Mouse (Mus musculus) E14TG2a.4 (cell line): ENCODE measurements around the gene Psat1.

Source experiments
- H3K27me3 ChIP-seq: 2 replicates; pipeline ENCODE4 v1.6.1; 2014; ENCODE audit warnings: low read length, control low read depth; ENCODE audit not compliant: insufficient read depth
- H3K36me3 ChIP-seq: 2 replicates; pipeline ENCODE4 v1.6.1; 2014; ENCODE audit warnings: low read length, control low read depth; ENCODE audit not compliant: insufficient read depth
- H3K4me1 ChIP-seq: replicated peaks from 2 replicates; pipeline ENCODE4 v1.6.1; 2014; ENCODE audit warnings: low read depth, low read length, control low read depth
- H3K4me3 ChIP-seq: replicated peaks from 2 replicates; pipeline ENCODE4 v1.5.1; 2014; ENCODE audit warnings: mild to moderate bottlenecking, low read length
- H3K9me3 ChIP-seq: 2 replicates; pipeline ENCODE4 v1.6.1; 2014; ENCODE audit warnings: low read length, control low read depth
- CTCF ChIP-seq: conservative IDR thresholded peaks from 2 replicates; pipeline ENCODE4 v1.5.1; 2014; ENCODE audit warnings: low read length
- NANOG ChIP-seq: IDR thresholded peaks from 2 replicates; pipeline ENCODE4 v1.6.1; 2014; ENCODE audit warnings: borderline replicate concordance, low read length, mixed read lengths
- POU5F1 ChIP-seq: IDR thresholded peaks from 2 replicates; pipeline ENCODE4 v1.6.1; 2014; ENCODE audit warnings: low read length, borderline replicate concordance

Psat1 gene

DNA sequence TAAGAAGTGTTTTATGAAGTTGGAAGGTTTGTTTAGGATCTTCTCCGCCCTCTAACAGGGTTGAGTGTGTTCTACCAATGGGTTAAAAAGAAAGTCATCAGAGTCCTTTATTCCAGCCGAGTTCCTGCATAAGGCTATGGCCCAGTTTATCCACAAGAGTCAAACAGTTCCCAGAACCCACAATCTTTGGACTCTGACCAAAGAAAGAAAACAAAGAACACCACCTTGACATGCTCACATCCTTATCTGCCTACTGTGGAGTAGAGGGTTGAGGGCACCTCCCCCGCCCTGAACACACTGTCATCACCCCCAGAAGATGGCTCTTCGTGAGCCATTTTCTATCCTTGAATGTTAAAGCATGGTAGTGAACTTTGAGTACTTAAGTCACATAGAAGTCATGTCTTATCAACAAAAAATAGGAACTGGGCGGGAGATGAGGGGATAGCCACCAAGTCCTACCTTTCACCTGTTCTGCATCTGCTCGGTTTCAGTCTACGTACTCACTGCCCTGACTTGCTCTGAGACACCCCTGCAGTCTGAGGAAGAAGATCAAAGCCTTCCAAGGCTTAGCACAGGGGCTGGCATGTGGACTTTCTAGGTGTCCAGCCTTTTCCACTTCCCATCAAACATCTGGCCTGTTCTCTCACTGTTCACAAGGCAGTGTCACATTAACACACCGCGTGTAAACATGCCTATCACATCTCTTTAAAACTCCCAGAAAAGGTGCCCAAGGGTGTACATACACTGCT, 33.7 kb downstream of the Psat1 start:
- no peak overlapping the region for H3K4me3 ChIP-seq
- peaks cover 9% of the 10 kb centered on the region; the same call in 1 of the 2 replicates for H3K4me1 ChIP-seq
- H3K27me3 ChIP-seq, result no peaks in the 10 kb centered on the region
- peaks cover 98% of the 10 kb centered on the region for H3K36me3 ChIP-seq
- TF ChIP-seq CTCF (no peak), POU5F1 (no peak), NANOG (no peak)
- H3K9me3 ChIP-seq, result no peaks in the 10 kb centered on the region

DNA sequence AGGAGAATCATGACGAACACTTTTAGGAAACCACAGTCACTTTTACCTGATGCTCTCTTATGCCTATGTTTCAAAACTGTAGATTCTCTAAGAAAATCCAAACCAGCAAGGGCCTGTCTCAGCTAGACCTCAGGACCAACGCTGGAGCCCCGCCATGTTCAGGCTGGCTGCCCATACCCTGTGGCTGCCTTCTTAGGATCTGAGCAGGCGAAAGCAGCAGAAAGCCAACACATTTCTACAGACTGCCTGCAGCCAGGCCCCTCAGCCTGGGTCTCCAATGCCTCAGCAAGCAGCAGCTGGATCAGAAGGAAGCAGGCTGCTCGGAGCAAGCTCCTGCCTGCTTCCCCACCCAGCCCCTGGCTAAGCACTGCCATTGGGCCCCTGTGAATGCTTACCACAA, 35.7 kb downstream of the Psat1 start:
- Histone ChIP-seq H3K4me3 (no peak overlapping the region), H3K36me3 (peaks cover 98% of the 10 kb centered on the region)

DNA sequence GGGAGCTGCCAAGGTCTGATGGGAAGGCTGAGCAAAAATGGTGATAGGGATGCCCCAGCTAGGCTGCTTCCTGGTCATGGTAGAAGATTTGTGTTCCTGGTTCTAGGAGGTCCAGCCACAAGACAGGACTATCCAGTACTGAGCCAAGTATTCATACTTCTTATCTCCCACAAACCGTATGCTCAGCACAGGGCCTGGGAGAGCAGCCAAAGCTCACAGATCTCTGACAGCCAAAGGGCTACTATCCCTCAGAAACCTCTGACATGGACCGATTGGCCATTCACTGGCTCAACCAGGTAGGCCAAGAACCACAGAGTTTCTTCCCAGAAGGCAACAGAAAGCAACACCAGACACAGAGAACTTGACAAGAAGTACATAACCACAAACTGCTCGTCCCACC, 36.1 kb downstream of the Psat1 start:
- TF ChIP-seq POU5F1, result no peak
- no peak for TF ChIP-seq CTCF
- no peak for TF ChIP-seq NANOG
- H3K9me3 ChIP-seq, result no peaks in the 10 kb centered on the region
- peaks cover 9% of the 10 kb centered on the region; the same call in 1 of the 2 replicates for H3K4me1 ChIP-seq
- no peaks in the 10 kb centered on the region for H3K27me3 ChIP-seq
- no peak overlapping the region for H3K4me3 ChIP-seq
- peaks cover 98% of the 10 kb centered on the region for H3K36me3 ChIP-seq

More for the DNA sequence above, 35.7 kb downstream of the Psat1 start:
- Histone ChIP-seq H3K9me3 (no peaks in the 10 kb centered on the region), H3K4me1 (peaks cover 9% of the 10 kb centered on the region; the same call in 1 of the 2 replicates), H3K27me3 (no peaks in the 10 kb centered on the region)
- no peak for TF ChIP-seq CTCF
- TF ChIP-seq NANOG, result no peak
- TF ChIP-seq POU5F1, result no peak

DNA sequence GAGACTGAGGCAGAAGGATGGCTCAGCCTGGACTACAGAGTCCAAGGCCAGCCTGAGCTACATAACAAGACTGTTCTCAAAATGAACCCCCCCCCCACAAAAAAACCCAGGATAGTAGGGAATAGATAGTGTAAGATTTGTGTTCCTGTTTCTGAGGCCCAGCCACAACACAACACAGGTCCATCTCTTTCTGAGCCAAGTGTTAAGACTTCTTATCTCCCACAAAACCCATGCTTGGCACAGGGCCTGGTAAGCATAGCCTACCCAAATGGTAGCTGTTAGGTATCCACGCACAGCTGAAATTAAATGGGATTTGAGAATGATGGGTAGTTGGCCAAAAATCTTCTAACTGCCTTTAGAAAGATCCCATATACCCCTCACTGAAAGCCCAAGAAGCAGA, 36.6 kb downstream of the Psat1 start:
- H3K36me3 ChIP-seq, result peaks cover 100% of the 10 kb centered on the region
- no peaks in the 10 kb centered on the region for H3K9me3 ChIP-seq
- no peak overlapping the region for H3K4me3 ChIP-seq
- H3K27me3 ChIP-seq, result no peaks in the 10 kb centered on the region
- TF ChIP-seq POU5F1 (no peak), CTCF (no peak), NANOG (no peak)
- H3K4me1 ChIP-seq, result peaks cover 9% of the 10 kb centered on the region; the same call in 1 of the 2 replicates

DNA sequence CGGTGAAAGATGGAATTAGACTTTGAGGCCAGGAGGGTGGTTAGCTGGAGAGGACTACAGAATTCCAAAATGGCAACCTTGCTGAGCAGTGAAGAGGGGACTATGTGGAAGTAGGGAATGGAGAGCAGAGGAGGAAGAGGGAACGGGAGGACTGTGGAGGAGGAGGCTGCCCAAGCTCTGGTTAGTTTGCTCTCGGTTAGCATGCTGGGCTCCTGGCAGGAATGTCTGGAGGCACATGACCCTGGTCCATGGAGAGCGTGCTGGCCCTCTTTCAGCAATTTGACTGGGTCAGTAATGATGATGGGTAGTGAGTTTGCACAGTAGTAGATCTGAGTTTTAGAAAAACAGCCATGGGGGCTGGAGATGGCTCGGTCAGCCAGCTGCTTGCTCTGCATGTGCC, 39.1 kb downstream of the Psat1 start:
- TF ChIP-seq CTCF (no peak), NANOG (no peak), POU5F1 (no peak)
- no peaks in the 10 kb centered on the region for H3K9me3 ChIP-seq
- peaks cover 21% of the 10 kb centered on the region for H3K4me1 ChIP-seq
- H3K27me3 ChIP-seq, result no peaks in the 10 kb centered on the region
- H3K4me3 ChIP-seq, result no peak overlapping the region
- peaks cover 94% of the 10 kb centered on the region for H3K36me3 ChIP-seq

DNA sequence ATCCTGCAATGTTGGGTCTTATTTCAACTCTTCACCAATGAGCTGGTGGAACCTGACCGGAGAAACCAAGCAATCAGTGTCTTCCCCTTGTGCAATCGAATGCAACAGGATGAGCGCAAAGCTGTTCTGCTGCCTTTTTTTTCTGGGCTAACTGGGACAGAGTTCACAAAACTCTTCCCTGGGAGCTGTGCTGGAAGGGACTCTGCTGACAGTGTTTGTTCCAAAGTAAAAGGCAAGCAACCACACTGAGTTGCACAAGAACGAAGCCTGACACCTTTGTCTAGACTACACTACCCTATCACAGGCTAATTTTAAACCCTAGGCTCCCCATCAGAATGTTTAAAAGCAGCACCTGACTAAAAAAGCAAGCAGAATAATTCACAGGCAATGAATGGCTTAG, 42.4 kb downstream of the Psat1 start:
- Histone ChIP-seq H3K36me3 (peaks cover 69% of the 10 kb centered on the region), H3K27me3 (no peaks in the 10 kb centered on the region), H3K9me3 (no peaks in the 10 kb centered on the region), H3K4me3 (no peak overlapping the region), H3K4me1 (peaks cover 17% of the 10 kb centered on the region)
- TF ChIP-seq NANOG (no peak), POU5F1 (no peak), CTCF (no peak)

DNA sequence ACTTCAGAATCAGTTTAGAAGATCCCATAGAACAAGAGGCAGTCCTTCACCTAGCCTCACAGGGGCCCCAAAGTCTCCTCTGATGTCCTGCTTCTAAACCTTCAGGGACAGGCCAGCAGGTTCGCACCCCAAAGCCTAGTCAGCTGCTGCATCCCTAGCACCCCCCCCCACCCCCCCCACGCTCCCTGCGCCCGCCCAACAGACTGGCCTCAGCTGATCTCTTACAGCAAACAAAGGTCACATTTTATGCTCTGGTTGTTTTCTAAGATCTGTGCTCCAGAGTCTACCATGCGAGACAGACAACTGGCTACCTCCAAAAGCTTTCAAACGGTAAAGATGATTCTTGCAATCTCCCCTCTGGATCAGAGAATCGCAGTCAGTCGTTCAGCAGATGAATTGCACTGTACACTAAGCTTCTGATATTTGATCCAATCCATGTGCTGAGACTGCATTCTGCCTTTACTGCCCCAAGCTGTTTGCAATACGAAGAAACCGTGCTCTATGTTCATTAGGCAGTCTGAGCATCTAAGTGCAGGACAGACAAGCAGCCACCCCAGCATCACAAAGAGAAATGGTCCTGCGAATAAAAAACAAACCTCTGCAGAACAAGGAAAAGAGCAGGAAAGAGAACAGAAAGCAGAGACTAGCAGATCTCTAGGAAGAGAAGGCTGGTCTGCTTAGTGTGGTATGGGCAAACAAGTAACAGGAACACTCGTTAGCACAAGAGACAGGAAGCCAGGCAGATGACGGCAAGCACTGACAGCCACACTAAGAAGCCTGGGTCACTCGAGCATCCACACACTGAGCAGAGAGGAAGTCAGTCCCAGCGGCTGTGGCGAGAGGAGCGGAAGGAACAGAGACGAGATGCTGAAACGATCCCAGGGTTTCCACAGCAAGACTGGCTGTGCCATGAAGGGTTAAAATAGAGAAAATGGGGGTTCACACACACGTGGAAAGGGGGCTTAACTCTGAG, 43.3 kb downstream of the Psat1 start:
- Histone ChIP-seq H3K9me3 (no peaks in the 10 kb centered on the region), H3K4me3 (no peak overlapping the region), H3K36me3 (peaks cover 60% of the 10 kb centered on the region), H3K27me3 (no peaks in the 10 kb centered on the region), H3K4me1 (peaks cover 17% of the 10 kb centered on the region)
- TF ChIP-seq POU5F1 (no peak), NANOG (no peak), CTCF (no peak)

DNA sequence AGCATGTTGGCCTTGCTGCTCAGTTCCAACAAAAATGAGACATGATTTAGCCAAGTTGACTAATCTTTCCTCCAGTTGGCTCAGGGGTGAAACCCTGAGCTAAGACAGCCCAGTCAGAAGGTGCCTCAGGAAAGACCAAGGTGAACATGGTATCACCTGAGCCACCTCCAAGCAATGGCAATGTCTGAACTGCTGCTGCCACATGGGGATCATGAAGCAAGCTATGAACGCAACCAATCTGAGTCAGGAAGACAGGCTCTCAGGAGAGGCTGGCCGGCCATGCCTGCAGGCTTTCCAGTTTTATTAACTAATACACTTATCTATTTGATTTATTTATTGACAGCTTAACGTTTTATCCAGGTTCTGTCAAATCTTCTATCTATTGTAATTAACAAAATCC, 51.5 kb downstream of the Psat1 start:
- Histone ChIP-seq H3K36me3 (no peaks in the 10 kb centered on the region), H3K9me3 (no peaks in the 10 kb centered on the region), H3K4me3 (no peak overlapping the region), H3K4me1 (no peaks in the 10 kb centered on the region), H3K27me3 (no peaks in the 10 kb centered on the region)
- TF ChIP-seq CTCF (no peak), POU5F1 (no peak), NANOG (no peak)
